Mouse (Mus musculus) retina, postnatal 1 day (tissue): ENCODE measurements around the gene Galnt14.

Experiments
- DNase-seq: peaks from one replicate; pipeline ENCODE4 v3.0.0-alpha.2; 2012

Gene Galnt14

DNA sequence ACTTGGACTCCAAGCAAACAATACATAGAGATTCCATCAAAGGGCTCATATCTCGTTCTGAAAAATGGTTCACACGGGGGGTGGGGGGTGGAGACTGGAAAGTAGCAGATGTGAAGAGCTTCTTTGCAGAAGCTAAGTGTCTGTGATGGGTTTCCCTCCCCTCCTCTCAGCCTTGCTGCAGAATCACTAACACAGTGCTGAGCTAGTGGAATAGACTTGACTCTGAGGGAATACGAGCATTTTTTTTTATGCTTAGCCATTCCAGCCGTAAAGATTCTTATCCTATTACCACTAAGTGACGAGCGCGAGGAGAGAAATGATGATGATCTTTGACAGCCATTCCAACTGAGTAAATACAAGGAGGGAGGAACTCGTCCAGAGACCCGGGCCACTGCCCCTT is 142.0 kb downstream of the Galnt14 start:
- DNase-seq, result peak; percentile 67

DNA sequence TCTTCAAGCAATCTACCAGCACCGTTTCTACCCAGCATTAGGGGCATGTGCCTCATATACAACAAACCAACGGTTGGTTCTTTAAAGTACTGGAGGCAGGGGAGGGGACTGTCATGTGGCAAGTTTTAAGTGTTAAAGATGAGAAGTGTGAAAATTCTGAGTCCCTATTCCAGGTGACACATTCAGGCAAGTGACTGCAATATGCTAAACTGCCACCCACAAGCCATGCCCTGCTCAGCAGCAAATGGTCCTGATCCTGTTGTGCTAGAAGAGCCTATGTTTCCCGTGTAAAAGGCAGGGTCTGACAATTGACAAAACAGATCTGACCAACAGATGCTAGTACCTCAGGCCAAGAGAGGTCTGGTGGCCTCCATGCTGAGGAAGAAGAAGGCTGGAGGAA is 149.1 kb downstream of the Galnt14 start:
- no peak for DNase-seq

GRCm38 (mm10) chr17:73560208-73560784 is 150.0 kb downstream of the Galnt14 start:
- no peak for DNase-seq

DNA sequence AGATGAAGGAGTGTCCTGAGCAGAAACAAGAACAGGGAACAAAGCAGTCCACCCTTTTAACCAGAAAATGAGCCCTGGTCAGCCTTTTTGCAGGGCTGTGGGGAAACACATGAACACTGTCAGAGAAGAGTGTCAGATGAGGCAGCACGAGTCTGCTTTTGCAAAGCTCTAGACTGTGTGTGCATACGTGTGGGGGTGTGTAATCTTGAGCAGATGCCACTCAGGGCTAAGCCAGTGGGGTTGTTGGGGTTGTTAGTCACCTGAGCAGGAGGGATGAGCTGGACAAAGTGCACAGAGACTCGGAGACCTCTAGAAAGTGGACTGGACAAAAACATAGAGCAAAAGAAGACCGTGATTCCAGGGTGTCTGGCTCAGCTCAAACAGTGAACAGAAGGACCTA is 150.8 kb downstream of the Galnt14 start:
- no peak for DNase-seq

GRCm38 (mm10) chr17:73557101-73557500 is 153.2 kb downstream of the Galnt14 start:
- DNase-seq, result no peak

GRCm38 (mm10) chr17:73556436-73556835 is 153.8 kb downstream of the Galnt14 start:
- no peak for DNase-seq

- no peak for DNase-seq
Observed at GRCm38 (mm10) chr17:73554668-73555067, 155.6 kb downstream of the Galnt14 start.

- no peak for DNase-seq
Observed at GRCm38 (mm10) chr17:73548783-73549566, 161.3 kb downstream of the Galnt14 start.

- peak; percentile 56 for DNase-seq
Observed at GRCm38 (mm10) chr17:73548119-73548518, 162.1 kb downstream of the Galnt14 start.

DNA sequence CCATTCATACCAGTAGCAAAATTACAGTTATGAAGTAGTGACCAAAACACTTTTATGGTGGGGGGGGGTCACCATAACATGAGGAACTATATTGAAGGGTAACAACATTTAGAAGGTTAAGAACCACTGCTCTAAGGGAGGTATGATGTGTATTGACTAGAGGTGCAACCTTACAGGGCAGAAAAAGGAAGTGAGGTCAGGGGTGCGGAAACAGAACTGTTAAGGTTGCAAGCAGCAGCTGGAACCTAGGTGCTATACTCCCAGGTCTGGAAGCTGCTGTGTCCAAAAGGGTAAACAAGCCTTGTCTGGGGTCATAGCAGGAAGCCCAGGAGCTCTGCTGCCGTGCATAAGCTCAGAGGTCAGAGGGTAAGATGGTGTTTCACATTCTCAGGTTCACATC is 162.8 kb downstream of the Galnt14 start:
- DNase-seq, result no peak

GRCm38 (mm10) chr17:73541911-73542310 is 168.3 kb downstream of the Galnt14 start:
- DNase-seq, result no peak

GRCm38 (mm10) chr17:73541233-73541570 is 169.1 kb downstream of the Galnt14 start:
- no peak for DNase-seq

- DNase-seq, result peak; percentile 32
Observed at GRCm38 (mm10) chr17:73540409-73541232, 169.6 kb downstream of the Galnt14 start.

DNA sequence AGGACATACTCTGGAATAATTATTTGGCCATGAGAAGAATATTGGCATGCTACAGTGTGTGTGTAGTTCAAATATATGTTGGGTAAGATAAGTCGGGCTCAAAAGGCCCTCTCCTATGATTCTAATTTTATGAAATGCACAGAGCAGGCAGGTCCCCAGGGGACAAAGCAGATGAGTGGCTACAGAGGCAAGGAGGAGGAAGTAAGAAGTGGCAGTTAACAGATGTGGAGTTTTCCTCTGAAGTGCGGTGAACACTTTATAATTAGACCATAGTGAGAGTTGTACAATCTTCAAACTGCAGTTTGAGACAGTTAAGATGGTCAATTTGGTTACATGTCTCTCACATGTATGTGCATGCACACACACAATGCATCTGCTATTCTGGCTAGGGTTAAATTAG is 178.4 kb downstream of the Galnt14 start:
- no peak for DNase-seq

- no peak for DNase-seq
Observed at GRCm38 (mm10) chr17:73522169-73522568, 188.1 kb downstream of the Galnt14 start.

GRCm38 (mm10) chr17:73519350-73519749 is 190.9 kb downstream of the Galnt14 start:
- no peak for DNase-seq

DNA sequence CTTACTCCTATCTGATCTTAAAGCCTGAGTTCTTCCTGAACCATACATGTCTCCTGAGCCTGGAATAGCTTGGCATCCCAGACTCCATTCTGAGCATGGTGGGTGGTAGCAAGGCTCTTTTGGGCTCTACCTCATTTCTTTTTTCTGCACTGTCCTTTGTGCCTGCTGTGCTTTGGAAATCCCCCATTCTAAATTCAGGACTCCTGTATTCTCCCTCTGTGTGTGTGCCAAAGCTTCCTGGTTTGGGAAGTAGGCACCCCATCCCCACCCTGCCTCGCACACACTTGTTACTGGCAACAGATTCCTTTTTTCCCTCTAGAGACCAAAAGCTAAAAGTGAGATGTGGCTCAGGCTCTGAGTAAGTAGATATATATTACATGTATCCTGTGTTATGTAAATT is 191.9 kb downstream of the Galnt14 start:
- DNase-seq, result no peak

DNA sequence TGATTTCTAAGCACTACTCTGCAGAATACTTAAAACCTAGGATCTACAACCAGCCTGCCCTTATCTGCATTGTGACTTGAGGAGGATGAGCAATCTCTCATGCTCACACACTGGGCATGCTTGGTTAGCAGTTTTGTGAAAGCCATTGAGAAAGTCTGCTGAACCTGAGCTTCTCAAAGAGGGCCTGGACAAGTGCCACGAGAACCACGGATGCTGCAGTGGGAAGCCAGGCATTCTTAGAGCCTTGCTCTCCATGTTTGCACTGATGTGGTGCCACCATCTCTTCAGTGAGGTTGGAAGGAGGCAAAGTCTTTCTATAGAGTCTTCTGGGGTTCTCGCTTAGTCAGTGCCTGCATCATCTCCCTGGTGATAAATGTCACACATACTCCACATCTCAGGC is 194.7 kb downstream of the Galnt14 start:
- DNase-seq, result no peak

DNA sequence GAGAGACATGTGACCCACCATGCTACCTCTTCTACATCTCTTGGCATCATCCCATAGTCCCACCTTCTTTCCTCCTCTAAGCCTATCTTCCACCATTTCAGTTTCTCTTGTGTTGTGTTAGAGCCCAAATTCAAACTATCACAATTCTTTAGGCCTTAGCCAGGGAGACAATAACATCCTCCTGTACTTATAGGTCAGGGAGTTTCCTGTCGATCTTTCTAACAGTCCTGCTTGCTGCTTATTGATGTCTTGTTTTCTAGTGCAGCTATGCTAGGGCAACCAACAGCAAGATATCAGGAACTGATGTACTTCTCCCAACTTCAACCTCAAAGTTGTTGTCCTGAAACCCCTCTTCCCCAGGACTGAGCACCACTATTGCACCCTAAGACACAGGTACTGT is 195.4 kb downstream of the Galnt14 start:
- DNase-seq, result no peak

DNA sequence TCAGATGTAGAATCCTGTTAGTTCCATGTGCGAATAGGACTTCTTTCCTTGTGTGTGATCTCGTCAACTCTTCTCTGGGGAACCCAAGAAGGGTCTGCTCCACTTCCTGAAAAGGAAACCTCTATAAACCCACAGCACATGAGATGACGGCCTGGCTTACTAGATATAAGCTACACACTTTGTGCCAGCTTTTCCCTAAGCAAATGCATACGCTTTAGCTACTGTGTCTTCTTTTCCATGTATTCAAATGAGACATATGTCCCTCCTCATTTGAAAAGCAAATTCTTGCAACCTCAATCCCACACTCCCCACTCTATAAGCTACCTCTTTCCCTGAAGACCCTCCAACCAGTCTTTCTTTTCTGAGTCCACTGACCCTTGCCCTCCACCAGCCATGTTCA is 196.0 kb downstream of the Galnt14 start:
- no peak for DNase-seq

- no peak for DNase-seq
Observed at GRCm38 (mm10) chr17:73512844-73513243, 197.4 kb downstream of the Galnt14 start.

- DNase-seq, result peak; percentile 76
Observed at GRCm38 (mm10) chr17:73507804-73508535, 202.3 kb downstream of the Galnt14 start.

- DNase-seq, result no peak
Observed at GRCm38 (mm10) chr17:73504111-73504510, 206.1 kb downstream of the Galnt14 start.
